Mouse (Mus musculus): Measurements from ENCODE around the gene Qrich1.
"Not testable (repeated sequence)": the region's sequence is repeated elsewhere in the genome, so short reads cannot be mapped to it uniquely, and the experiment has no call there.

Gene Qrich1

DNA sequence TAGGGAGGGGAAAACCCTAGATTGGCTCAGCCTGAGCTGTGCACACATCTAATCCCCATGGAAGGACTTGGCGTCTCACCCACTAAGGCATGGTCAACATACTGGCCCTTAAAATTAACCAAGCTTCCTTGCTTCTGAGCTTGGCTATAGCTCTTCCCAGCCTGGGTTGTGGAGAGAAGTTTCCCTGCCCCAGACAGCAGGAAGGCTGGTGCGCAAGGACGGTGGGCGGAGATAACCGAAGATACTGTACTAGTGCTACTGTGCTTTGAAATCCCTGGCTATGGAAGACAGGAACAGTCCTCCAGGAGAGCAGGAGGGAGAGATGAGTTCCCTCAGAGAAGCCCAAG lies 62.7 kb downstream of the Qrich1 start:
- no peak for DNase-seq (ENCODE audit: low spot score in 2 of 2)

DNA sequence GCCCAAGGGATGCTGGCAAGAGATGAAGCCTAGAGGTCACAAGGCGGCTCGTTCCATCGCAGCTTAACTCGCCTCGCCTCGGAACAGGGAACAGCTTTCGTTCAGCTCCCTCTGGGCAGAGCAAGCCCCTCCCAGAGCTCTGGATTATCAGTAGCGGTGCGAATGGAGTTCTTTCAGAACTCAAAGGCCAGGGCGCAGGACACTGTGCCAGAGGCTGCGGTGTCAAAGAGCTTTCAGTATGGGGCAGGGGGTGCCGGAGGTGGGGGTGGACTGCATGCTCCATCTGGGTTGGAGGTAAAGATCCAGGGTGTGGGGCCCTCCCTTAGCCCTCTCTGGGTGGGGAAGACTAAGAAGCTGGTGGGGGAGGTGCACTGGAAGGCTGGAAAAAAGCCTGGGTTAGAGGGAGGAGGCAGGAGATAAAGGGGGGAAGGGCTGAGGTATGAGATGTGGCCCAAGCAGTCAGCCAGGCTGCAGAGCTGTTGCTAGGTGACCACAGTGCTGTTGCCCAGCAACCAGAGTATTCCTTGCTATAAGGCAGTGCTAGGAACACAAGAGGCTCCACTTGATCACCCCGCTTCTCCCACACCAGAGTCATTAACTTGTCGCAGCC lies 71.1 kb downstream of the Qrich1 start:
- DNase-seq (ENCODE audit: low spot score in 2 of 2), result peak in 1 of 2 experiments; percentile 62

DNA sequence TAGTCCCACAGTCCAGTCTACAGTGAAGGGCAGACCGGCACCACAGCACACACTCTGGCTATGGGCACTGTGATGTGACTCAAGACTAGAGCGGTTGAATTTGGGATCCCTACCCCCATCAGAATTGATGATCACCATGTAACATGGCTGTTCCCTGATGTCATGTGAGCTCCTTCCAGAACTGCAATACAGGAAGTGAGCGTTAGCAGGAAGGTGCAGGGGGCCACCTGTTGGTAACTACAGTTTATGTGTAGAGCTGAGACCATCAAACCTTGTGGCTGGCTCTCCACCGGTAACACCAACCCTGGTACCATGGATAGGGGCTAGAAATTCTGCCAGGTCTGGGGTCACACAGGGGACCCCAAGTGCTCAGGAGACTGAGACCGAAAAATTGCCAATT lies 72.6 kb downstream of the Qrich1 start:
- DNase-seq (ENCODE audit: low spot score in 2 of 2), result no peak

DNA sequence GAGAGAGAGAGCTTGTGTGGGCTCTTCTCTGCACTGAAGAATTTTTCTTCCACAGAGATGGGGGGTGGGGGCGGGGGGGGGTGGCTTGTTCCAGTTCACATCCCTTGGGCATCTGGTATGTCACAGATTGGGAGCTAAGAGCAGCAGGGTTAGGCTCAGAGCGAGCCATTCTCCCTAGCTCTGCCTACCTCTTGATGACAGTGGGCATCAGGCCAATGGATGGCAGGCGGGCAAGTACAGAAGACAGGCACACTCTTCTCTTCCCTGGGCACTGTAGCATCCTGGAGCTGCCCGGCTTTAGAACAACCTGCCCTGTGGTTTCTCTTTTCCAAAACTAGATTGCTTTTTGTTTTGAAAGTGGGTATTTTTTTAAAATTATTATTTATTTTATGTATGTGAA lies 74.9 kb downstream of the Qrich1 start:
- DNase-seq (ENCODE audit: low spot score in 2 of 2), result no peak

DNA sequence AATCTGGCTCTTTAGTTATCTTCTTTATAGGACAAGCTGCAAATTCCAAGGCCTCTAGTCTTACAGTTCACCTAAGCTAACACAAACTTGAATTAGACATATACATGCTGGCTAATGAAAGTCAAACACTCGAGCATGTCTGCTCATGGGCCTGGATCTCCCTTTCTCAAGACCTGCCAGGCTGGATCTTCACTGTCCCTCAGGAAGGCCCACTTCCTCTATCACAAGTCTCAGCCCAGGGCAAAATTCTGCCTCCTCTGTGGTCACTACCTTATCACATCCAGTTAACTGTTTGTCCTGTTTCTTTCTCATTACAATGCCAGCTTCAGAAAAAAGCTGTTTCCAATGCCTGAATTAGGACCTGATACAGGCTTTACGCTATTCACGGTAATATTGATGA lies 77.7 kb downstream of the Qrich1 start:
- DNase-seq (ENCODE audit: low spot score in 2 of 2), result no peak

DNA sequence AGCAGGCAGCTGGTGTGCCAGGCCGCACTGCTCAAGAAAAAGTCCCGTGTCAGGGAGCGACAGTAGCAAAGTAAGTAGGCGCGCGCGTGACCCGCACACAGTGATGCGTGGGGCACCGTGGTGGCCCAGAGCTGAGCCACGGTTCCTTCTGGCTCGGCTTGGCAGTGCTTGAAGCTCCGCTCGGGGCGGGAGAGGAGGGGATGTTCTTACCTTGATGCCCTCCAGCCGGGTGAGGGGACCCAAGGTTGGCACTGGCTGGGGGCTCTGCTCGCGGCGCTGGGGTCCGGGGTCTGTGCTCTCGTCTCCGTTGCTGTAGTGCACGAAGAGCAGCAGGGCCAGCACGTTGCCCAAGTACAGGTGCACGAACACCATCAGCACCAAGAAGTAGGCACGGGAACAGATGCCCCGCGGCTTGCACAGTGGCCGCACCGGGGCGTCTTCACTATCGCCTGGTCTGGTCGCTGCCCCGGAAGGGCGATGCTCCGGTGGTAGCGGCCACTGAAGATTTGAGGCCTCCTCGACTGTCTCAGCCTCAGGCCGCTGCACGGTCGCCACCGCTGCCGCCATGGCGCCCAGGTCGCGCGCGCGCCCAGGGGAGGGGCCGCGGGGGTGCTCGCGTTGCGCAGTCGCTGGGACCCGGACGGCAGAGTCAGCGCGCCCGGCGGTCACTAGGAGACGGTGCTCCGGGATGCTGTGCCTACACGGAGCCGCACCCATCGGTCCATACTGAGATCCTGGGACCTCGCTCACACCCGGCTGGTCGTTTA lies 80.6 kb downstream of the Qrich1 start, which contains the start of gene P4htm:
Gene P4htm (minus strand): TSS at position 670 of the 767 bp plus-strand sequence.
- DNase-seq (ENCODE audit: low spot score in 2 of 2), result peak; percentile 44 to 47

DNA sequence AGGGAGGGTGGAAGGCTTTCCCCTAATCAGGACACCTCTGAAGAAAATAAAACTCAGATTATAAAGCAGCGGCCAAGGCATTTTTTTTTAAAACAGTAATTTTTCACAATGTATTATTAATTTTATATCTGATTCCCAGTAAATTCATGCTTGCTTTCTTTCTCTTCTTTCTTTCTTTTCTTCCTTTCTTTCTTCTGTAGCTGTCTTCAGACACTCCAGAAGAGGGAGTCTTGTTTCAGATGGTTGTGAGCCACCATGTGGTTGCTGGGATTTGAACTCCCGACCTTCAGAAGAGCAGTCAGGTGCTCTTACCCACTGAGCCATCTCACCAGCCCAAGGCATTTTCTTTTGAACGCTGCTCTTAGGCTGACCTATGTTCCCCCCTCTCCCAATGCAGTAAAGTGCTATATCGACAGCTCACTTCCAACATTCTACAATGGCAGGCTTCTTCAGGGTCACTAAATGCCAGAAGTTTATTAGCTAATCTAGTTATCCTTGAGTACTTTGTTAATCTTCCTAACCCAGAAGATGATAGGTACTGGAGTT lies 82.5 kb downstream of the Qrich1 start:
- DNase-seq (ENCODE audit: low spot score in 2 of 2), result no peak

DNA sequence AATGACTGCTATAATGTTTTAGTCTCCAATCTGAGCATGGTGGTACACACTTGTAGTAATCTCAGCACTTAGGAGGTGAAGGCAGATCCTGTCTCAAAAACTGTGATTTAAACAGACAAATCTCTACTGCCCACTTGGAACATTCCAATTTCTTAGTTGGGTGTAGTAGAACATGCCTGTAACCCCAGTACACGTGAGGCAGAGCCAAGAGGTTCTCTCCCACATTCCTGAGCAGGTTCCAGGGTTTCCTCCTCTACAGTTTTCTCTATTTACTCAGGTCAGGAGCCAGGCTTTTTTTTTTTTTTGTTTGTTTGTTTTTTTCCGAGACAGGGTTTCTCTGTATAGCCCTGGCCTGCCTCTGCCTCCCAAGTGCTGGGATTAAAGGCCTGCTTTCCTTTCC lies 83.4 kb downstream of the Qrich1 start:
- DNase-seq (ENCODE audit: low spot score in 2 of 2), result no peak

DNA sequence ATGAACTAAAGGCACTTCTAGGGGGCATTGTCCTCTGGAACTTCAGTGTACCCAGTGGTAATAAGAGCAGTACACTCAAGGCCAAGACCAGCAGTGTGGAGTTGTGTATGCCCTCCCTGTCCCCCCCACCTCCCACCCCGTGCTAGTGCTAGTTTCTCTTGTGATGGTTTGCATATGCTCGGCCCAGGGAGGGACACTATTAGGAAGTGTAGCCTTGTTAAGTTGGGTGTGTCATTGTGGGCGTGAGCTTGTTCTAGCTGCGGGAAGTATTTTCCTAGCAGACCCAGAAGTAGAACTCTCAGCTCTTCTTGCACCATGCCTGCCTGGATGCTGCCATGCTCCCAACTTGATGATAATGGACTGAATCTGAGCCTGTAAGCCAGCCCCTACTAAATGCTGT lies 85.4 kb downstream of the Qrich1 start:
- no peak for DNase-seq (ENCODE audit: low spot score in 2 of 2)

DNA sequence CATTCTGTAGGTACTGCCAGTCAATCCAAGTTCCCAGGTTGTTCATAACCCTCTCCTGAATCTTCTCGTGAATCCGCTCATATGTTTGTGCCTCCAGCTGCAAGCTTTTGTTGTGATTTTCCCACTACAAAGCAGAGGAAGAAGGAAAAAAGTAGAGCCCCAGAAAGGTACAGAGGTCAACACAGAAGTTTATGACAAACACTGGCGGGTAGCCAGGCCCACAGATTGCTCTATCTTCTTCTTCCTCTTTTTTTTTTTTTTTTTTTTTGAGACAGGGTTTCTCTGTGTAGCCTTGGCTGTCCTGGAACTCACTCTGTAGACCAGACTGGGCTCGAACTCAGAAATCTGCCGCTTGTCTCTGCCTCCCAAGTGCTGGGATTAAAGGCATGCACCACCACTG lies 91.3 kb downstream of the Qrich1 start:
- not testable (repeated sequence) for DNase-seq (ENCODE audit: low spot score in 2 of 2)

DNA sequence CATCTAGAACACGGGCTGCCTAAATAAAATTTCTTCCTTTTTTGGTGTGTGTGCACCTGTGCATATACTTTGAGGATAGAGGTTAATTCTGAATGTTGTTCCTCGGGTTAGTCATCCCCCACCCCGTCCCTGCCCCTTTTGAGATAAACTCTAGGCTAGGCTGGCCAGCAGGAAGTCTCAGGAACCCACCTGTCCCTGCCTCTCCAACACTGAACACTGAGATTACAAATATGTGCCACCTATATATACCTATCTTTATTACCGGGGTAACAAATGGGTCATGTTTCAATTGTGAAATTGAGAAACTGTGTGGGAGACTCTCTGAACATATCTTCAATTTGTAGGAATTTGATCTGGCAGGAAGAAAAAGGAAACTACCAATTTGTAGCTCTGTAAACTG lies 92.3 kb downstream of the Qrich1 start:
- no peak for DNase-seq (ENCODE audit: low spot score in 2 of 2)
